Mouse (Mus musculus) olfactory bulb, adult 2 months (tissue): ENCODE results near the gene Myl3.

Source experiments
- CTCF ChIP-seq: fragments of 200-500 bp; IDR thresholded peaks from 2 replicates; pipeline ENCODE4 v1.5.1; 2012; ENCODE audit warnings: low read depth, mild to moderate bottlenecking, low read length, moderate library complexity; ENCODE audit not compliant: insufficient read depth
- POLR2A ChIP-seq: fragments of 200-500 bp; IDR thresholded peaks from 2 replicates; pipeline ENCODE4 v1.6.1; 2012; ENCODE audit warnings: mild to moderate bottlenecking, low read depth, low read length, moderate library complexity; ENCODE audit not compliant: insufficient read depth

GRCm38 (mm10) chr9:110695165-110695755 lies 46.4 kb upstream of the Myl3 start:
- TF ChIP-seq CTCF: no peak
- TF ChIP-seq POLR2A: no peak
